Mouse (Mus musculus): Measurements from ENCODE around the gene Mptx2.
"Not testable (repeated sequence)": the region's sequence is repeated elsewhere in the genome, so short reads cannot be mapped to it uniquely, and the experiment has no call there.

The Mptx2 gene

GRCm38 (mm10) chr1:173277677-173278076, at the start of gene Mptx2:
Gene Mptx2, minus strand, starts transcription at chr1:173277777.
- no peak for DNase-seq (ENCODE audit: low spot score in 2 of 2)

- no peak for DNase-seq (ENCODE audit: low spot score in 2 of 2)
Measured at GRCm38 (mm10) chr1:173326552-173326951, 49.0 kb upstream of the Mptx2 start.

GRCm38 (mm10) chr1:173325395-173325794, 47.8 kb upstream of the Mptx2 start:
- DNase-seq (ENCODE audit: low spot score in 2 of 2): no peak

GRCm38 (mm10) chr1:173324961-173325360, 47.4 kb upstream of the Mptx2 start:
- DNase-seq (ENCODE audit: low spot score in 2 of 2): no peak

GRCm38 (mm10) chr1:173323839-173324585, 46.4 kb upstream of the Mptx2 start:
- DNase-seq (ENCODE audit: low spot score in 2 of 2): no peak

- no peak for DNase-seq (ENCODE audit: low spot score in 2 of 2)
Measured at GRCm38 (mm10) chr1:173322249-173322627, 44.7 kb upstream of the Mptx2 start.

GRCm38 (mm10) chr1:173321593-173322248, 44.1 kb upstream of the Mptx2 start:
- DNase-seq (ENCODE audit: low spot score in 2 of 2): no peak

GRCm38 (mm10) chr1:173317925-173318477, 40.4 kb upstream of the Mptx2 start:
- no peak for DNase-seq (ENCODE audit: low spot score in 2 of 2)

- no peak for DNase-seq (ENCODE audit: low spot score in 2 of 2)
Measured at GRCm38 (mm10) chr1:173315725-173316124, 38.1 kb upstream of the Mptx2 start.

GRCm38 (mm10) chr1:173313535-173314050, 36.0 kb upstream of the Mptx2 start:
- DNase-seq (ENCODE audit: low spot score in 2 of 2): not testable (repeated sequence)

- not testable (repeated sequence) for DNase-seq (ENCODE audit: low spot score in 2 of 2)
Measured at GRCm38 (mm10) chr1:173302795-173303194, 25.2 kb upstream of the Mptx2 start.

GRCm38 (mm10) chr1:173265701-173266100, 11.9 kb downstream of the Mptx2 start, which contains the start of gene Olfr418:
Gene Olfr418, plus strand, starts transcription at chr1:173266001.
- no peak for DNase-seq (ENCODE audit: low spot score in 2 of 2)

- DNase-seq (ENCODE audit: low spot score in 2 of 2): no peak
Measured at GRCm38 (mm10) chr1:173249888-173250287, 27.7 kb downstream of the Mptx2 start.

GRCm38 (mm10) chr1:173237004-173237403, 40.6 kb downstream of the Mptx2 start:
- not testable (repeated sequence) for DNase-seq (ENCODE audit: low spot score in 2 of 2)

- no peak for DNase-seq (ENCODE audit: low spot score in 2 of 2)
Measured at GRCm38 (mm10) chr1:173227081-173227480, 50.5 kb downstream of the Mptx2 start, which contains the start of gene Fcer1a. Gene Fcer1a, minus strand, starts transcription at chr1:173227214.

Measured in right cerebral cortex, postnatal 10 days (tissue).